Mouse (Mus musculus): Measurements from ENCODE around the gene Hist1h2ac. TPM values are rescaled to one million over a fixed set of nuclear protein-coding genes. Genes with fewer than 3 reads are reported as not detected.
A peak's percentile ranks its signal among the peaks of the same experiment; 100 is the strongest.
"Not testable (repeated sequence)": the region's sequence is repeated elsewhere in the genome, so short reads cannot be mapped to it uniquely, and the experiment has no call there.

The Hist1h2ac gene
- polyA plus RNA-seq, 1 experiment from 2014 or later, result 0.38 TPM

DNA sequence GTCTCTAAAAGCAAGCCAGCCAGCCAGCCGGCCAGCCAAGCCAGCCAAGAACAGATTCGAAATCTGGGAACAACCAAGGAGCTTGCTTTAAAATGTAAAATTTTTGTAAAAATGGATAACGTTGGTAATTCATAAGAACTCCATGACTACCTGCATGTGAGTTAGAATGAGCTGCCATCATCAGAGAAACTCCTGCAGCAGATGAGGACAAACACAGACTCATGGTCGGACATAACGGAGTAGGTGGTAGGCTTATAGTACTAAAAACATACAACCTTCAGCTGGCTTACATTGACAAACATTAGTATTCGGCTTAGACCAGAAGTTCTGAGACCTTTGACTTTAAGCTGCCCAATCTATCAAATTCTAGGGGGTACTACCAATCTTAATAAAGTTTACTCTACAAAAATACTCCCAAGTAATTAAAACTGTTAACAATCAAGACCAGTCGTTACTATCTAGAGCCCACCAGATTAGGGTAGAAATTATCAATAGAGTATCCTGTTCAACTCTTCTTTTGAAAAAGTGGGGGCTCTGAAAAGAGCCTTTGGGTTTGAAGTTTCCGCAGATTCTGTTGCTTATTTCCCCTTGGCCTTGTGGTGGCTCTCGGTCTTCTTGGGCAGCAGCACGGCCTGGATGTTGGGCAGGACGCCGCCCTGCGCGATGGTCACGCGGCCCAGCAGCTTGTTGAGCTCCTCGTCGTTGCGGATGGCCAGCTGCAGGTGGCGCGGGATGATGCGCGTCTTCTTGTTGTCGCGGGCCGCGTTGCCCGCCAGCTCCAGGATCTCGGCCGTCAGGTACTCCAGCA is 597 bp downstream of the Hist1h2ac start:
- H3K36me3 ChIP-seq, H3K27me3 ChIP-seq, H3K9me3 ChIP-seq: not testable (repeated sequence)
- peak overlapping the region; percentile 52 for H3K4me3 ChIP-seq
- peak overlapping the region; percentile 95 for H3K27ac ChIP-seq
- peaks cover 24% of the 10 kb centered on the region for H3K4me1 ChIP-seq (replicated peaks)
- peak overlapping the region; percentile 69 for H3K4me2 ChIP-seq
- WGBS, result 9% methylated on average over 14 of the region's 30 CpGs
- H3K9ac ChIP-seq, result peak overlapping the region; percentile 67
- peak; percentile 67 for ATAC-seq (ENCODE audit: low FRiP score)

- Histone ChIP-seq H3K36me3 (no peaks in the 10 kb centered on the region), H3K9me3 (no peaks in the 10 kb centered on the region), H3K9ac (peak overlapping the region; percentile 67), H3K4me2 (peak overlapping the region; percentile 69), H3K4me3 (peak overlapping the region; percentile 52; the same call in 1 of the 2 replicates), H3K4me1 (replicated peaks) (peaks cover 24% of the 10 kb centered on the region), H3K27me3 (no peaks in the 10 kb centered on the region), H3K27ac (peak overlapping the region; percentile 95; the same call in 1 of the 2 replicates)
- no peak for ATAC-seq (ENCODE audit: low FRiP score)
- 50% methylated on average over 1 of the region's 1 CpGs for WGBS
Observed at GRCm38 (mm10) chr13:23682623-23682946, 1.2 kb downstream of the Hist1h2ac start.

- H3K4me1 ChIP-seq (replicated peaks), result peaks cover 24% of the 10 kb centered on the region
- 89% methylated on average over 6 of the region's 6 CpGs for WGBS
- H3K9me3 ChIP-seq, result no peaks in the 10 kb centered on the region
- no peak overlapping the region for H3K27ac ChIP-seq
- ATAC-seq (ENCODE audit: low FRiP score), result no peak
- no peak overlapping the region for H3K4me3 ChIP-seq
- no peak overlapping the region for H3K9ac ChIP-seq
- H3K27me3 ChIP-seq, result no peaks in the 10 kb centered on the region
- no peaks in the 10 kb centered on the region for H3K36me3 ChIP-seq
- H3K4me2 ChIP-seq, result no peak overlapping the region
Observed at GRCm38 (mm10) chr13:23681990-23682582, 1.7 kb downstream of the Hist1h2ac start.

DNA sequence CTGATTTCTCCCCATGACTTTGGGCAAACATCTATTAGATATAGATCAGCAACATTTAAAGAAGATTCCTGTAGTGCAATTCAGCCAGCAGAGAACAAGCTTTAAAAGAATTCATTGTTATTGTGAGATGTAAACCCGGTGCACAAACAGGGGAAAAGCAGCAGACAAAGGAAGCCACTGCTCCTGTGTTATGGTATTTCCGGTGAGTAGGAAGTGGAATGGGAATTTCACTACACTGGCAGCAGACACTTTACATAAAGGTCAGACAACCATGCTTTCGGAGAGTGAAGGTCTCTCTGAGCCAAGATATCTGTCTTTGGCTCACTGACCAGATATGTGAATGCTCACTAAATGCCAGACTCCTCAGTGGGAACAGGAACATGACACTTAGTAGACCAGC is 21.2 kb downstream of the Hist1h2ac start:
- Histone ChIP-seq H3K27me3 (no peaks in the 10 kb centered on the region), H3K9ac (no peak overlapping the region), H3K9me3 (no peaks in the 10 kb centered on the region), H3K36me3 (no peaks in the 10 kb centered on the region), H3K4me3 (no peak overlapping the region), H3K4me1 (replicated peaks) (no peaks in the 10 kb centered on the region), H3K27ac (no peak overlapping the region), H3K4me2 (no peak overlapping the region)
- WGBS, result 83% methylated on average over 3 of the region's 3 CpGs
- ATAC-seq (ENCODE audit: low FRiP score), result no peak

DNA sequence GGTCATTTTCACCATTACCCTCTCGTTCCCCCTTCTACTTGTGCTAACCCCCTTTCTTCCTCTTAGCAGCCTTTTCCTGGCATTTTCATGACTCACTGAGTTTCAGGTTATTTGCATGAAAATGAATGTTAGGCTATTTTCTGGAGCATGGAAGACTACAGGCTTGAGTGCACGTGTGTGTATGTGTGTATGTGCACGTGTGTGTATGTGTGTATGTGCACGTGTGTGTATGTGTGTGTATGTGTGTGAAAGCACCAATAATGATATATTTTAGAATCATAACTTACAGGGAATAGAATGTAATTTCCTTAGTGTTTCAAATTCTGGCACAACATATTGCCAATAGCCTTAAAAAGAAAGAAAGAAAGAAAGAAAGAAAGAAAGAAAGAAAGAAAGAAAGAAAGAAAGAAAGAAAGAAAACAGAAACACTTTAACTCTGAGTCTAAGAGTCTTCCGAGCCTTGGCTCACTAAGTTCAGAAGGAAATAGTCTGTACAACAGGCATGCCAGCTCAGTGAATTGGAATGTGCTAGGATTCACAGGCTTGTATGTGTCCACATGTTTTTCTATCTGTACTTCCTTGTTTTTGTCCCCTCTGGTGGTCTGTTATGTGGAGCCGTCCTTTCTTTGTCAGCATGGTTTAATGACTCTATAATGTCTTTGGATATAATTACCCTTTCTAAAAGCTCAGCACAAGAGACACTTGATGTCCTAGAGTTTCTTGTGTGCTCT is 23.9 kb downstream of the Hist1h2ac start:
- Histone ChIP-seq H3K4me1 (replicated peaks) (no peaks in the 10 kb centered on the region), H3K36me3 (no peaks in the 10 kb centered on the region), H3K4me3 (no peak overlapping the region), H3K27me3 (no peaks in the 10 kb centered on the region), H3K4me2 (no peak overlapping the region), H3K9ac (no peak overlapping the region), H3K27ac (no peak overlapping the region), H3K9me3 (no peaks in the 10 kb centered on the region)
- no peak for ATAC-seq (ENCODE audit: low FRiP score)
- 81% methylated on average over 6 of the region's 6 CpGs for WGBS

Small RNA genes lying within 50 kb of the gene (microRNA-seq; reads per million reads assigned to microRNA genes)
- gene Gm44350, result not detected

Other genes starting within 250 kb of the Hist1h2ac start
- gene Btn1a1, start 218.0 kb downstream of the Hist1h2ac start, polyA plus RNA-seq (2015; fragmentation: Nextera tagmentation; extraction: Ambion mirVana), result 0.06 TPM in 1 of 2 replicates, not detected in the other
- gene Btn2a2, start 195.1 kb downstream of the Hist1h2ac start, polyA plus RNA-seq (2015; fragmentation: Nextera tagmentation; extraction: Ambion mirVana), result 0.12 TPM in 1 of 2 replicates, not detected in the other
- gene Hist1h4h, start 152.9 kb downstream of the Hist1h2ac start, polyA plus RNA-seq (2015; fragmentation: Nextera tagmentation; extraction: Ambion mirVana), result 4.2 and 5.7 TPM in 2 replicates
- 2.4 TPM in 1 of 2 replicates, not detected in the other for gene Hist1h2af, start 150.0 kb downstream of the Hist1h2ac start, polyA plus RNA-seq (2015; fragmentation: Nextera tagmentation; extraction: Ambion mirVana)
- 1.8 and 3.0 TPM in 2 replicates for gene Hist1h3g, start 148.5 kb downstream of the Hist1h2ac start, polyA plus RNA-seq (2015; fragmentation: Nextera tagmentation; extraction: Ambion mirVana)
- gene Hist1h2bh, start 140.6 kb downstream of the Hist1h2ac start, polyA plus RNA-seq (2015; fragmentation: Nextera tagmentation; extraction: Ambion mirVana), result 0.29 TPM in 1 of 2 replicates, not detected in the other
- 0.38 TPM in 1 of 2 replicates, not detected in the other for gene Hist1h3f, start 139.9 kb downstream of the Hist1h2ac start, polyA plus RNA-seq (2015; fragmentation: Nextera tagmentation; extraction: Ambion mirVana)
- gene Hist1h4f, start 132.3 kb downstream of the Hist1h2ac start, polyA plus RNA-seq (2015; fragmentation: Nextera tagmentation; extraction: Ambion mirVana), result 0.83 TPM in 1 of 2 replicates, not detected in the other
- gene Hist1h1d, start 130.7 kb downstream of the Hist1h2ac start, polyA plus RNA-seq (2015; fragmentation: Nextera tagmentation; extraction: Ambion mirVana), result 0.10 and 0.16 TPM in 2 replicates
- 2.1 and 2.8 TPM in 2 replicates for gene Hist1h3e, start 121.6 kb downstream of the Hist1h2ac start, polyA plus RNA-seq (2015; fragmentation: Nextera tagmentation; extraction: Ambion mirVana)
- 26.4 and 29.3 TPM in 2 replicates for gene Hist1h2ae, start 112.7 kb downstream of the Hist1h2ac start, polyA plus RNA-seq (2015; fragmentation: Nextera tagmentation; extraction: Ambion mirVana)
- gene Hist1h2bg, start 112.6 kb downstream of the Hist1h2ac start, polyA plus RNA-seq (2015; fragmentation: Nextera tagmentation; extraction: Ambion mirVana), result 2.8 TPM in 2 replicates
- 1.2 and 3.0 TPM in 2 replicates for gene Hist1h2bf, start 109.8 kb downstream of the Hist1h2ac start, polyA plus RNA-seq (2015; fragmentation: Nextera tagmentation; extraction: Ambion mirVana)
- gene Hist1h2ad, start 109.6 kb downstream of the Hist1h2ac start, polyA plus RNA-seq (2015; fragmentation: Nextera tagmentation; extraction: Ambion mirVana), result 0.61 and 2.7 TPM in 2 replicates
- gene Hist1h3d, start 108.2 kb downstream of the Hist1h2ac start, polyA plus RNA-seq (2015; fragmentation: Nextera tagmentation; extraction: Ambion mirVana), result 1.6 and 2.7 TPM in 2 replicates
- gene Hist1h4d, start 102.3 kb downstream of the Hist1h2ac start, polyA plus RNA-seq (2015; fragmentation: Nextera tagmentation; extraction: Ambion mirVana), result 50.0 and 52.6 TPM in 2 replicates
- gene Hist1h2be, start 62.8 kb downstream of the Hist1h2ac start, polyA plus RNA-seq (2015; fragmentation: Nextera tagmentation; extraction: Ambion mirVana), result 1.2 and 1.6 TPM in 2 replicates
- 7.9 and 8.8 TPM in 2 replicates for gene Hist1h1e, start 61.4 kb downstream of the Hist1h2ac start, polyA plus RNA-seq (2015; fragmentation: Nextera tagmentation; extraction: Ambion mirVana)
- gene Hist1h2bc, start 251 bp upstream of the Hist1h2ac start, polyA plus RNA-seq (2015; fragmentation: Nextera tagmentation; extraction: Ambion mirVana), result 17.8 and 23.1 TPM in 2 replicates
- not detected in 2 replicates for gene Hist1h1t, start 11.9 kb upstream of the Hist1h2ac start, polyA plus RNA-seq (2015; fragmentation: Nextera tagmentation; extraction: Ambion mirVana)
- 3.9 and 4.4 TPM in 2 replicates for gene Hist1h4c, start 14.5 kb upstream of the Hist1h2ac start, polyA plus RNA-seq (2015; fragmentation: Nextera tagmentation; extraction: Ambion mirVana)
- 5.4 and 5.6 TPM in 2 replicates for gene Hfe, start 26.9 kb upstream of the Hist1h2ac start, polyA plus RNA-seq (2015; fragmentation: Nextera tagmentation; extraction: Ambion mirVana)
- 8.8 and 9.7 TPM in 2 replicates for gene Hist1h1c, start 54.9 kb upstream of the Hist1h2ac start, polyA plus RNA-seq (2015; fragmentation: Nextera tagmentation; extraction: Ambion mirVana)
- 1.3 and 1.9 TPM in 2 replicates for gene Hist1h3c, start 61.7 kb upstream of the Hist1h2ac start, polyA plus RNA-seq (2015; fragmentation: Nextera tagmentation; extraction: Ambion mirVana)
- 0.86 and 1.7 TPM in 2 replicates for gene Hist1h2bb, start 62.8 kb upstream of the Hist1h2ac start, polyA plus RNA-seq (2015; fragmentation: Nextera tagmentation; extraction: Ambion mirVana)
- 10.5 and 12.7 TPM in 2 replicates for gene Hist1h2ab, start 67.2 kb upstream of the Hist1h2ac start, polyA plus RNA-seq (2015; fragmentation: Nextera tagmentation; extraction: Ambion mirVana)
- 4.2 and 4.4 TPM in 2 replicates for gene Hist1h3b, start 68.3 kb upstream of the Hist1h2ac start, polyA plus RNA-seq (2015; fragmentation: Nextera tagmentation; extraction: Ambion mirVana)
- gene Hist1h4b, start 73.1 kb upstream of the Hist1h2ac start, polyA plus RNA-seq (2015; fragmentation: Nextera tagmentation; extraction: Ambion mirVana), result 1.4 TPM in 1 of 2 replicates, not detected in the other
- not detected in 2 replicates for gene Hist1h4a, start 77.3 kb upstream of the Hist1h2ac start, polyA plus RNA-seq (2015; fragmentation: Nextera tagmentation; extraction: Ambion mirVana)
- 1.9 and 2.5 TPM in 2 replicates for gene Hist1h3a, start 78.4 kb upstream of the Hist1h2ac start, polyA plus RNA-seq (2015; fragmentation: Nextera tagmentation; extraction: Ambion mirVana)
- gene Hist1h1a, start 79.7 kb upstream of the Hist1h2ac start, polyA plus RNA-seq (2015; fragmentation: Nextera tagmentation; extraction: Ambion mirVana), result 0.56 and 1.2 TPM in 2 replicates
- not detected in 2 replicates for gene Trim38, start 86.0 kb upstream of the Hist1h2ac start, polyA plus RNA-seq (2015; fragmentation: Nextera tagmentation; extraction: Ambion mirVana)
- gene Slc17a2, start 123.0 kb upstream of the Hist1h2ac start, polyA plus RNA-seq (2015; fragmentation: Nextera tagmentation; extraction: Ambion mirVana), result not detected in 2 replicates
- gene Slc17a3, start 155.5 kb upstream of the Hist1h2ac start, polyA plus RNA-seq (2015; fragmentation: Nextera tagmentation; extraction: Ambion mirVana), result not detected in 2 replicates
- gene Slc17a1, start 183.8 kb upstream of the Hist1h2ac start, polyA plus RNA-seq (2015; fragmentation: Nextera tagmentation; extraction: Ambion mirVana), result not detected in 2 replicates
- gene Slc17a4, start 231.1 kb upstream of the Hist1h2ac start, polyA plus RNA-seq (2015; fragmentation: Nextera tagmentation; extraction: Ambion mirVana), result 0.09 TPM in 1 of 2 replicates, not detected in the other

All from hindbrain, embryonic 13.5 days (tissue).